Mouse (Mus musculus): Measurements from ENCODE around the gene St3gal3.

Gene St3gal3

GRCm38 (mm10) chr4:118141511-118141910, 6.8 kb upstream of the St3gal3 start:
- no peak for DNase-seq (ENCODE audit: low spot score in 2 of 2)

GRCm38 (mm10) chr4:118138891-118139290, 4.2 kb upstream of the St3gal3 start:
- DNase-seq (ENCODE audit: low spot score in 2 of 2), result peak; percentile 68 to 77

GRCm38 (mm10) chr4:118137857-118138256, 3.1 kb upstream of the St3gal3 start:
- DNase-seq (ENCODE audit: low spot score in 2 of 2), result no peak

GRCm38 (mm10) chr4:118137311-118137710, 2.6 kb upstream of the St3gal3 start:
- DNase-seq (ENCODE audit: low spot score in 2 of 2), result no peak

- DNase-seq (ENCODE audit: low spot score in 2 of 2), result no peak
These were observed 700 bp upstream of the St3gal3 start for GRCm38 (mm10) chr4:118135414-118135813.

GRCm38 (mm10) chr4:118131329-118131728, 3.4 kb downstream of the St3gal3 start:
- peak in 1 of 2 experiments; percentile 37 for DNase-seq (ENCODE audit: low spot score in 2 of 2)

- no peak for DNase-seq (ENCODE audit: low spot score in 2 of 2)
These were observed 11.5 kb downstream of the St3gal3 start for GRCm38 (mm10) chr4:118123030-118123704.

- no peak for DNase-seq (ENCODE audit: low spot score in 2 of 2)
These were observed 12.6 kb downstream of the St3gal3 start for GRCm38 (mm10) chr4:118122078-118122477.

- DNase-seq (ENCODE audit: low spot score in 2 of 2), result no peak
These were observed 17.1 kb downstream of the St3gal3 start for GRCm38 (mm10) chr4:118117565-118117964.

- DNase-seq (ENCODE audit: low spot score in 2 of 2), result no peak
These were observed 18.6 kb downstream of the St3gal3 start for GRCm38 (mm10) chr4:118116098-118116497.

- DNase-seq (ENCODE audit: low spot score in 2 of 2), result no peak
These were observed 19.6 kb downstream of the St3gal3 start for GRCm38 (mm10) chr4:118115132-118115531.

GRCm38 (mm10) chr4:118112601-118113000, 22.1 kb downstream of the St3gal3 start:
- peak; percentile 37 to 42 for DNase-seq (ENCODE audit: low spot score in 2 of 2)

- DNase-seq (ENCODE audit: low spot score in 2 of 2), result no peak
These were observed 25.1 kb downstream of the St3gal3 start for GRCm38 (mm10) chr4:118109649-118110048.

- no peak for DNase-seq (ENCODE audit: low spot score in 2 of 2)
These were observed 25.9 kb downstream of the St3gal3 start for GRCm38 (mm10) chr4:118108779-118109178.

- DNase-seq (ENCODE audit: low spot score in 2 of 2), result no peak
These were observed 29.3 kb downstream of the St3gal3 start for GRCm38 (mm10) chr4:118105256-118106053.

GRCm38 (mm10) chr4:118103280-118103830, 31.4 kb downstream of the St3gal3 start:
- DNase-seq (ENCODE audit: low spot score in 2 of 2), result no peak

GRCm38 (mm10) chr4:118101497-118101896, 33.2 kb downstream of the St3gal3 start:
- no peak for DNase-seq (ENCODE audit: low spot score in 2 of 2)

- no peak for DNase-seq (ENCODE audit: low spot score in 2 of 2)
These were observed 34.9 kb downstream of the St3gal3 start for GRCm38 (mm10) chr4:118099637-118100364.

- DNase-seq (ENCODE audit: low spot score in 2 of 2), result no peak
These were observed 36.1 kb downstream of the St3gal3 start for GRCm38 (mm10) chr4:118098571-118098970.

- DNase-seq (ENCODE audit: low spot score in 2 of 2), result no peak
These were observed 38.6 kb downstream of the St3gal3 start for GRCm38 (mm10) chr4:118096069-118096468.

- DNase-seq (ENCODE audit: low spot score in 2 of 2), result no peak
These were observed 41.8 kb downstream of the St3gal3 start for GRCm38 (mm10) chr4:118092784-118093457.
